Mouse (Mus musculus) midbrain, embryonic 14.5 days (tissue): Measurements from ENCODE around the gene Kmt2b. TPM values are rescaled to one million over a fixed set of nuclear protein-coding genes. Genes with fewer than 3 reads are reported as not detected.
A peak's percentile ranks its signal among the peaks of the same experiment; 100 is the strongest.

Experiments
- ATAC-seq: fragments of 200-750 bp; cut with Nextera tagmentation; 2 replicates; pipeline ENCODE4 v1.8.0; 2017; ENCODE audit warnings: moderate number of reproducible peaks, moderate library complexity; ENCODE audit not compliant: low FRiP score, low TSS enrichment
- DNase-seq: peaks from one replicate; pipeline ENCODE4 v3.0.0-alpha.2; 2015
- H3K27ac ChIP-seq: fragments of 300-500 bp; sonication (generic); replicated peaks from 2 replicates; pipeline ENCODE4 v1.5.1; 2014; ENCODE audit warnings: mild to moderate bottlenecking, low read depth, low read length, moderate library complexity
- H3K27me3 ChIP-seq: fragments of 300-500 bp; sonication (generic); 2 replicates; pipeline ENCODE4 v1.6.1; 2014; ENCODE audit warnings: low read length, control low read depth, mixed read lengths; ENCODE audit not compliant: control insufficient read depth, insufficient read depth
- H3K36me3 ChIP-seq: fragments of 300-500 bp; sonication (generic); 2 replicates; pipeline ENCODE4 v1.6.1; 2014; ENCODE audit warnings: low read length, control low read depth; ENCODE audit not compliant: control insufficient read depth, insufficient read depth
- H3K4me1 ChIP-seq: fragments of 300-500 bp; sonication (generic); 2 replicates; pipeline ENCODE4 v1.6.1; 2014; ENCODE audit warnings: mild to moderate bottlenecking, antibody characterized with exemption, low read length, control low read depth; ENCODE audit not compliant: control insufficient read depth, insufficient read depth
- H3K4me2 ChIP-seq: fragments of 300-500 bp; sonication (generic); 2 replicates; pipeline ENCODE4 v1.6.1; 2014; ENCODE audit warnings: mild to moderate bottlenecking, low read length, moderate library complexity
- H3K4me3 ChIP-seq: fragments of 300-500 bp; sonication (generic); replicated peaks from 2 replicates; pipeline ENCODE4 v1.5.1; 2014; ENCODE audit warnings: low read depth, low read length
- H3K9ac ChIP-seq: fragments of 300-500 bp; sonication (generic); replicated peaks from 2 replicates; pipeline ENCODE4 v1.6.1; 2014; ENCODE audit warnings: mild to moderate bottlenecking, low read length, moderate library complexity
- H3K9me3 ChIP-seq: fragments of 300-500 bp; sonication (generic); 2 replicates; pipeline ENCODE4 v1.6.1; 2016; ENCODE audit warnings: low read length, control low read depth, mixed read lengths; ENCODE audit not compliant: control insufficient read depth
- WGBS: fragments of 180-500 bp; shearing (Covaris S2); extraction: QIAGEN DNeasy Blood & Tissue Kit; methylation state at CpG from one replicate; pipeline ENCODE4 v1.1.7; 2014; 5-methylcytosine and 5-hydroxymethylcytosine counted together
- polyA plus RNA-seq: library from polyadenylated mRNA; unstranded; fragments of >200 nt; fragmentation: Nextera tagmentation; extraction: Ambion mirVana; gene quantifications from 2 replicates; pipeline ENCODE4 v1.2.1, GENCODE M21; 2014

The Kmt2b gene
- polyA plus RNA-seq, 1 experiment from 2014 or later, result 13.1 TPM

- Histone ChIP-seq H3K4me3 (no peak overlapping the region), H3K27me3 (no peaks in the 10 kb centered on the region), H3K36me3 (no peaks in the 10 kb centered on the region), H3K4me2 (no peak overlapping the region), H3K27ac (no peak overlapping the region), H3K9ac (no peak overlapping the region), H3K4me1 (no peaks in the 10 kb centered on the region), H3K9me3 (no peaks in the 10 kb centered on the region)
- ATAC-seq (no peak; the same call in 1 of the 2 replicates), DNase-seq (peak; percentile 63)
- 28% methylated on average over 8 of the region's 8 CpGs for WGBS
These were observed 19.3 kb upstream of the Kmt2b start for GRCm38 (mm10) chr7:30607706-30608309.

GRCm38 (mm10) chr7:30604944-30605343 is 16.4 kb upstream of the Kmt2b start:
- no peak for ATAC-seq
- 87% methylated on average over 8 of the region's 8 CpGs for WGBS
- Histone ChIP-seq H3K4me3 (no peak overlapping the region), H3K27ac (no peak overlapping the region), H3K27me3 (no peaks in the 10 kb centered on the region), H3K4me2 (no peak overlapping the region), H3K4me1 (no peaks in the 10 kb centered on the region), H3K9ac (no peak overlapping the region), H3K36me3 (no peaks in the 10 kb centered on the region), H3K9me3 (no peaks in the 10 kb centered on the region)
- no peak for DNase-seq

GRCm38 (mm10) chr7:30604424-30604823 is 15.9 kb upstream of the Kmt2b start:
- ATAC-seq (no peak), DNase-seq (no peak)
- no peak overlapping the region for H3K9ac ChIP-seq
- 0 out of 2 replicates have a peak, but pooled peaks cover 3% of the 10 kb centered on the region for H3K4me1 ChIP-seq
- no peaks in the 10 kb centered on the region for H3K36me3 ChIP-seq
- H3K27me3 ChIP-seq, result no peaks in the 10 kb centered on the region
- no peak overlapping the region for H3K27ac ChIP-seq
- H3K4me3 ChIP-seq, result no peak overlapping the region
- no peaks in the 10 kb centered on the region for H3K9me3 ChIP-seq
- no peak overlapping the region for H3K4me2 ChIP-seq
- 64% methylated on average over 8 of the region's 8 CpGs for WGBS

GRCm38 (mm10) chr7:30602583-30602982 is 14.1 kb upstream of the Kmt2b start:
- Histone ChIP-seq H3K27ac (no peak overlapping the region), H3K9me3 (no peaks in the 10 kb centered on the region), H3K27me3 (no peaks in the 10 kb centered on the region), H3K4me2 (no peak overlapping the region), H3K4me1 (0 out of 2 replicates have a peak, but pooled peaks cover 3% of the 10 kb centered on the region), H3K9ac (no peak overlapping the region), H3K4me3 (no peak overlapping the region), H3K36me3 (no peaks in the 10 kb centered on the region)
- DNase-seq (no peak), ATAC-seq (no peak)
- WGBS, result 66% methylated on average over 3 of the region's 3 CpGs

GRCm38 (mm10) chr7:30600651-30601050 is 12.1 kb upstream of the Kmt2b start:
- WGBS, result 79% methylated on average over 7 of the region's 7 CpGs
- Histone ChIP-seq H3K9me3 (no peaks in the 10 kb centered on the region), H3K4me2 (no peak overlapping the region; the same call in 1 of the 2 replicates), H3K27me3 (no peaks in the 10 kb centered on the region), H3K36me3 (no peaks in the 10 kb centered on the region), H3K4me1 (0 out of 2 replicates have a peak, but pooled peaks cover 3% of the 10 kb centered on the region), H3K4me3 (no peak overlapping the region), H3K27ac (no peak overlapping the region), H3K9ac (no peak overlapping the region)
- DNase-seq (no peak), ATAC-seq (no peak)

- under 1% methylated on average over 16 of the region's 16 CpGs for WGBS
- Histone ChIP-seq H3K4me2 (peak overlapping the region; percentile 42), H3K9me3 (no peaks in the 10 kb centered on the region), H3K4me1 (0 out of 2 replicates have a peak, but pooled peaks cover 3% of the 10 kb centered on the region), H3K36me3 (no peaks in the 10 kb centered on the region), H3K4me3 (no peak overlapping the region), H3K9ac (no peak overlapping the region), H3K27me3 (no peaks in the 10 kb centered on the region), H3K27ac (no peak overlapping the region)
- ATAC-seq, result peak; percentile 97
- DNase-seq, result peak; percentile 96
These were observed 11.4 kb upstream of the Kmt2b start for GRCm38 (mm10) chr7:30599933-30600353.

GRCm38 (mm10) chr7:30598786-30599185 is 10.3 kb upstream of the Kmt2b start, which contains the start of gene Zbtb32:
Gene Zbtb32 (minus strand): TSS chr7:30598909.
- Histone ChIP-seq H3K9me3 (no peaks in the 10 kb centered on the region), H3K4me3 (no peak within 1 kb of the TSS), H3K4me2 (peak within 1 kb of the TSS; percentile 42), H3K4me1 (0 out of 2 replicates have a peak, but pooled peaks cover 3% of the 10 kb centered on the region), H3K36me3 (no peaks in the 10 kb centered on the region), H3K27ac (no peak within 1 kb of the TSS), H3K27me3 (no peaks in the 10 kb centered on the region), H3K9ac (no peak within 1 kb of the TSS)
- no peak for ATAC-seq
- no peak for DNase-seq
- 93% methylated on average over 12 of the region's 12 CpGs for WGBS

- Histone ChIP-seq H3K9me3 (no peaks in the 10 kb centered on the region), H3K4me1 (0 out of 2 replicates have a peak, but pooled peaks cover 3% of the 10 kb centered on the region), H3K36me3 (no peaks in the 10 kb centered on the region), H3K4me2 (no peak overlapping the region), H3K27ac (no peak overlapping the region), H3K9ac (no peak overlapping the region), H3K4me3 (no peak overlapping the region), H3K27me3 (no peaks in the 10 kb centered on the region)
- ATAC-seq (no peak), DNase-seq (no peak)
- WGBS, result 80% methylated on average over 5 of the region's 5 CpGs
These were observed 8.3 kb upstream of the Kmt2b start for GRCm38 (mm10) chr7:30596811-30597210.

GRCm38 (mm10) chr7:30596093-30596492 is 7.6 kb upstream of the Kmt2b start:
- H3K4me1 ChIP-seq, result 0 out of 2 replicates have a peak, but pooled peaks cover 3% of the 10 kb centered on the region
- H3K4me3 ChIP-seq, result no peak overlapping the region
- no peak overlapping the region for H3K27ac ChIP-seq
- H3K4me2 ChIP-seq, result no peak overlapping the region
- WGBS, result 83% methylated on average over 5 of the region's 5 CpGs
- H3K27me3 ChIP-seq, result no peaks in the 10 kb centered on the region
- ATAC-seq, result no peak
- H3K9ac ChIP-seq, result no peak overlapping the region
- DNase-seq, result no peak
- H3K36me3 ChIP-seq, result no peaks in the 10 kb centered on the region
- no peaks in the 10 kb centered on the region for H3K9me3 ChIP-seq
